Mouse (Mus musculus) small intestine, adult 2 months (tissue): ENCODE measurements at regions not wholly inside any gene's neighbourhood (a gene's known extent, or its start where the extent isn't known, plus 50 kb on each side); places are given as distances from the start of the nearest gene placed in this dataset.
"Not testable (repeated sequence)": the region's sequence is repeated elsewhere in the genome, so short reads cannot be mapped to it uniquely, and the experiment has no call there.

Experiments
- H3K27ac ChIP-seq: fragments of 200-500 bp; 2 replicates; pipeline ENCODE4 v1.5.1; 2012; ENCODE audit warnings: low read depth, low read length, control low read depth, inconsistent platforms; ENCODE audit not compliant: insufficient read depth
- H3K27me3 ChIP-seq: fragments of 200-500 bp; 2 replicates; pipeline ENCODE4 v1.6.1; 2012; ENCODE audit warnings: mild to moderate bottlenecking, moderate library complexity, low read length, inconsistent platforms; ENCODE audit not compliant: control insufficient read depth, insufficient read depth
- H3K36me3 ChIP-seq: fragments of 200-500 bp; 2 replicates; pipeline ENCODE4 v1.6.1; 2012; ENCODE audit warnings: mild to moderate bottlenecking, low read length, control low read depth, inconsistent platforms; ENCODE audit not compliant: control insufficient read depth, insufficient read depth
- H3K4me1 ChIP-seq: fragments of 200-500 bp; 2 replicates; pipeline ENCODE4 v1.6.1; 2012; ENCODE audit warnings: low read length, inconsistent platforms, mixed read lengths; ENCODE audit not compliant: control insufficient read depth, insufficient read depth, insufficient read length
- H3K4me3 ChIP-seq: fragments of 200-500 bp; 2 replicates; pipeline ENCODE4 v1.5.1; 2012; ENCODE audit warnings: low read depth, mild to moderate bottlenecking, control low read depth, inconsistent platforms, low read length, moderate library complexity
- CTCF ChIP-seq: fragments of 200-500 bp; IDR thresholded peaks from 2 replicates; pipeline ENCODE4 v1.5.1; 2012; ENCODE audit warnings: low read depth, mild to moderate bottlenecking, control low read depth, inconsistent platforms, low read length, moderate library complexity, mixed read lengths; ENCODE audit not compliant: insufficient replicate concordance, insufficient read length; ENCODE audit errors: extremely low read depth
- POLR2A ChIP-seq: fragments of 200-500 bp; IDR thresholded peaks from 2 replicates; pipeline ENCODE4 v1.6.1; 2012; ENCODE audit warnings: low read depth, mild to moderate bottlenecking, control low read depth, inconsistent platforms, low read length, moderate library complexity
- WGBS: fragments of 180-500 bp; shearing (Covaris S2); methylation state at CpG from one replicate; pipeline ENCODE4 v1.1.7; 2018; 5-methylcytosine and 5-hydroxymethylcytosine counted together

DNA sequence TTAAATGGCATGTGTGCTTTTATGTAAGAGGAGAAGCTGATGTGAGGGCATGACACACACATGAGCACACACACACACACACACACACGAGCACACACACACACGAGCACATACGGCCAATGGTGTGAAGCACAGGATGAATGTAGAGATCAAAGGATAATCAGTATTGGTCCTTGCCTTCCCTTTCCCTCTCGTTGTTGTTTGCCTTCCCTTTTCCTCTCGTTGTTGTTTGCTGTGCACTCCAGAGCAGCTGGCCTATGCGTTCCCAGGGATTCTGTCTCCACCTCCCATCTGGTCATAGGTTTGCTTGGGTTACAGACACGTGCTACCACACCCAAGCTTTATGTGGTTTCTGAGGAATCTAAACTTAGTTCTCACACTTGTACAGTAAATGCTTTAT, 165.8 kb downstream of the Enc1 start:
- H3K4me3 ChIP-seq = no peak overlapping the region
- WGBS = 38% methylated on average over 7 of the region's 7 CpGs

GRCm38 (mm10) chr13:97402164-97402761, 161.4 kb downstream of the Enc1 start:
- Histone ChIP-seq H3K36me3 (no peaks in the 10 kb centered on the region), H3K4me1 (no peaks in the 10 kb centered on the region), H3K4me3 (no peak overlapping the region), H3K27me3 (no peaks in the 10 kb centered on the region), H3K27ac (no peak overlapping the region)
- WGBS = 94% methylated on average over 10 of the region's 10 CpGs
- TF ChIP-seq CTCF (no peak), POLR2A (no peak)

More for the DNA sequence above, 165.8 kb downstream of the Enc1 start:
- Histone ChIP-seq H3K27ac (no peak overlapping the region), H3K4me1 (peaks cover 2% of the 10 kb centered on the region), H3K27me3 (no peaks in the 10 kb centered on the region), H3K36me3 (no peaks in the 10 kb centered on the region)
- TF ChIP-seq CTCF (no peak), POLR2A (no peak)

GRCm38 (mm10) chr13:97401620-97402019, 160.7 kb downstream of the Enc1 start:
- Histone ChIP-seq H3K4me3 (no peak overlapping the region), H3K27ac (no peak overlapping the region), H3K36me3 (no peaks in the 10 kb centered on the region), H3K4me1 (no peaks in the 10 kb centered on the region), H3K27me3 (no peaks in the 10 kb centered on the region)
- TF ChIP-seq CTCF (no peak), POLR2A (no peak)
- WGBS = 92% methylated on average over 7 of the region's 7 CpGs

- no peaks in the 10 kb centered on the region for H3K27me3 ChIP-seq
- WGBS = 78% methylated on average over 1 of the region's 1 CpGs
- no peak overlapping the region for H3K27ac ChIP-seq
- H3K4me3 ChIP-seq = no peak overlapping the region
- TF ChIP-seq CTCF (no peak), POLR2A (no peak)
- H3K4me1 ChIP-seq = no peaks in the 10 kb centered on the region
- H3K36me3 ChIP-seq = no peaks in the 10 kb centered on the region
These were observed 157.1 kb downstream of the Enc1 start for GRCm38 (mm10) chr13:97398041-97398440.

- H3K36me3 ChIP-seq = no peaks in the 10 kb centered on the region
- H3K27me3 ChIP-seq = no peaks in the 10 kb centered on the region
- H3K27ac ChIP-seq = no peak overlapping the region
- H3K4me1 ChIP-seq = no peaks in the 10 kb centered on the region
- WGBS = 80% methylated on average over 3 of the region's 3 CpGs
- no peak for TF ChIP-seq POLR2A
- TF ChIP-seq CTCF = no peak
- no peak overlapping the region for H3K4me3 ChIP-seq
These were observed 156.2 kb downstream of the Enc1 start for GRCm38 (mm10) chr13:97396899-97397640.

DNA sequence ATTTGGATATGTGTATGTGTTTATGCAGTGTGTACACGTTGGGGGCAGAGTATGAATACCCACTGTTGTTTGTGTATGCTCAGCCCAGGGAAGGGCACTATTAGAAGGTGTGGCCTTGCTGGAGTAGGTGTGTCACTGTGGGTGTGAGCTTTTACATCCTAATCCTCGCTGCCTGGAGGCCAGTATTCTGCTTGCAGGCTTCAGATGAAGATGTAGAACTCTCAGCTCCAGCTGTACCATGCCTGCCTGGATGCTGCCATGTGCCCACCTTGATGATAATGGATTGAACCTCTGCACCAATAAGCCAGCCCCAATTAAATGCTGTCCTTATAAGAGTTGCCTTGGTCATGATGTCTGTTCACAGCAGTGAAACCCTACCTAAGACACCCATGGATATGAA, 155.4 kb downstream of the Enc1 start:
- H3K4me3 ChIP-seq, H3K36me3 ChIP-seq, H3K4me1 ChIP-seq, H3K27ac ChIP-seq, H3K27me3 ChIP-seq: not testable (repeated sequence)
- 47% methylated on average over 2 of the region's 2 CpGs for WGBS

- Histone ChIP-seq H3K27ac (no peak overlapping the region), H3K36me3 (no peaks in the 10 kb centered on the region), H3K27me3 (no peaks in the 10 kb centered on the region), H3K4me1 (no peaks in the 10 kb centered on the region), H3K4me3 (no peak overlapping the region)
- TF ChIP-seq POLR2A = no peak
- no peak for TF ChIP-seq CTCF
- WGBS = 85% methylated on average over 7 of the region's 7 CpGs
These were observed 154.0 kb downstream of the Enc1 start for GRCm38 (mm10) chr13:97394756-97395454.
